Mouse (Mus musculus) layer of hippocampus, adult 9-10 months (tissue): ENCODE measurements at regions not wholly inside any gene's neighbourhood (a gene's known extent, or its start where the extent isn't known, plus 50 kb on each side); places are given as distances from the start of the nearest gene placed in this dataset.

Source experiments
- DNase-seq: peaks from one replicate; pipeline ENCODE4 v3.0.0; 2022; ENCODE audit warnings: low spot score

DNA sequence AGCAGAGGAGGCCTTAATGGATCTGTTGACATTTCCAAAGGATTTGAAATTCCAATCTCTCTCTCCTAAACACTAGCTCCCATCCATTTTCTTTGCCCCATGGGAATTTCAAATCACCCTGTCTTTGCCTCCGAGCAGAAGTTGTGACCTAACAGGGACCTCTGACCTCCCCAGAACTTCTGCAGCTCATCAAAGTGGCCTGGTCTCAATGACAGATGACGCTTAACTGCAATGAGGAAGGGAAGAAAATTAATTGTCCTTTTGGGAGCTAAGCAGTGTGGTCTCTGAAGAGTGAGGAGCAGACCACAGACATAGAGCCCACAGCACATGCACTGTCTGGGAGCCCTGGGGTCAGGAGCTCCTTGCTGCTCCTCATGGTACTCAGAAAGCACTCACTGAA, 155.3 kb downstream of the Tox3 start:
- no peak for DNase-seq

- no peak for DNase-seq
Measured at GRCm38 (mm10) chr8:90182807-90183206, 165.3 kb downstream of the Tox3 start.

GRCm38 (mm10) chr8:90176771-90177170, 171.4 kb downstream of the Tox3 start:
- DNase-seq, result no peak

GRCm38 (mm10) chr8:90176335-90176734, 171.8 kb downstream of the Tox3 start:
- no peak for DNase-seq

- DNase-seq, result no peak
Measured at GRCm38 (mm10) chr8:90166639-90167038, 181.5 kb downstream of the Tox3 start.

DNA sequence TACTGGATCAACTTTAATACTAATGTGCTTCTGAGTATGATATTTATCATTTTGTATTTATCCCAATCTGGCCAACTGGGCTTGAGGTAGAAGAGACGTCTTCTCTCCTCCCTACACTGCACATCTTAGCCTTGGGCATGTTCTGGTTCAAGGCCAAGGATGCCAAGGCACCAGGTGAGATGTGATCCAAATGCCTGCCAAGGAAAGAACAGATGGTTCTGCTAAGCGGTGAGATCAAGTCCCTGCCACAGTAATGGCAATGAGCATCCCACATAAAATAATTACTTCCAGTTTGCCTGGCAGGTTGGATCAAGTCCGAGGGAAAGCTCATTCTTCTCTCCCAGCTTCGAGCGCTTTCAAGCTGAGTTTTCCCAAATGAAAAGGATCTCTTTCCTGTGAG, 196.7 kb downstream of the Tox3 start:
- DNase-seq, result no peak

DNA sequence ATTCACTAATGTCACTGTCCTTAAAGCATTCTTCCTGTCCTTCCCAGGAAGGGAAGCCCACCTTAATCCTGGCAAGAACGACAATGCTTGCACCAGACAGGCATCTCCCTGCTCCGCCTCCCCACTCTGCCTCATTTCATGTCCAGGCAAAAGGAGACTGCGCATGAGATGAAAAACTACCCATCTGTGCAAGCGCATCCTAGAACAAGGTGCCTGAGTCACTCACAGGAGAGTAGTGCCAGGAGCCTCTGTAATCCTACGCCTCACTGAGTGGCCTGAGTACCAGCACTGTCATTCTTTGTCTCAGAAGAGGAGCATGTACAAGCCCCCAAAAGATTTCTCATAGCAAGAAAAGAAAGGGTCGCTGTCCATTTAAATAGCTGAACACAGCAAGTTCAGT, 198.2 kb downstream of the Tox3 start:
- no peak for DNase-seq

GRCm38 (mm10) chr8:90134626-90135025, 213.5 kb downstream of the Tox3 start:
- DNase-seq, result no peak

DNA sequence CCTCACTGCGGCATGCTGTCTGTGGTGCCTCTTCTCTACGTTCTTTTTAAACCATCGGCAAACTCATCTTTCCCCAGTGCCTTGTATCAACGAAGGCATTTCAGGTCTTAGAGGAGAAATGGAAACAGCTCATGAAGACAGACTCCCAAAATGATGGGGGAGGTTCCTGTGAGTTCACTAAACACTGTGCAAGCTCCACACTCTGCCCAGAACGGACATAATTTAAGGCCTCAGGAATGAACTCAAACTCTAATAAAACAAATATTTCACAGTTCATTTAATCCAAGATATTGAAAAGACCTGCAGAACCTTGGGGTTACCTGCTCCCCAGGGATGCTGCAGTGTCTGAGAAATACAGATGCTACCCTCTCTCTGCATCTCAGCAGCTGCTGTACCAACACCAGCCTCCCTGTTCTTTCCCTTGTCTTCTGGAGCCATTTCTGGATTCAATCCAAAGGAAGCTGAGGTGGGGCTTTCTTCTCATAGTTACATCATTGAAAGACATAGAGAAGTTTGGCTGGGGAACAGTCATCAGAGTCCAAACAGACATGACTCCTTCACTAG, 217.4 kb downstream of the Tox3 start:
- no peak for DNase-seq

- DNase-seq, result no peak
Measured at GRCm38 (mm10) chr8:90125426-90125825, 222.7 kb downstream of the Tox3 start.

DNA sequence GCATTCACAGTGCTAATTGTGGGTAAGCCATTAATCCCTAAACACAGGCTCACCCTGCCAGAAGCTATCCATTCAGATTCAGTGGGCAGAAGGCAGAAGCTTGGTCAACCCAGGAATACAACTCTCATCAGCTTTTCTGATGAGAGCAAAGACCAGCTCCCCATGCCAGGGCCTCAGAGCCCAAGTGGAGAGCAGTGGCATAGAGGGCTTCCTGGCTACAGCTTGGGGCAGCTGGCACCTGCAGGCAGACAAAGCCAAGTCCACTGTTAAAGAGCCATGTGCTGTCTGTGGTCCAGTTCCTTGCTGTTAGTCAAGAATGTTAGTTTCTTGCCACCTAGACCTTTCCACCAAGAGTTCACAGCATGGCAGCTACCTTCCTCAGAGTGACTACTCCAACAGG, 225.0 kb downstream of the Tox3 start:
- DNase-seq, result no peak

DNA sequence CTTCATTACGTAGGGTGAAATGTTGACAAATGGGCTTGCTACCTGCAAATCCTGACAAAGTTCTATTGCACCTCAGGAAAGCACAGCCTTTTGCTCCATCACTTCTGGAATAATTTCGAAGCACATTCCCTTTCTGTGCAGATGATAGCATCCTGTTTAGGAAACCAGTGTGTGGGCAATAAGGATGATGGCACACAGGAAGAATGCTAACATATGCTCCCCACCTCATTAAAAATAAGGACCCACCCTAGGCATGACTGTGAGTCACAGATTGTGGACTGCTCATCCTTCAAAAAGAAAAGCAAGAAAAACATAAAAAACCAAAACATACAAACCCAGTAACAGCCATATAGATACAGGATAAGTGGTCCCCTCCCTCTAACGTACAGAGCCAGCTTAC, 226.2 kb downstream of the Tox3 start:
- DNase-seq, result no peak

DNA sequence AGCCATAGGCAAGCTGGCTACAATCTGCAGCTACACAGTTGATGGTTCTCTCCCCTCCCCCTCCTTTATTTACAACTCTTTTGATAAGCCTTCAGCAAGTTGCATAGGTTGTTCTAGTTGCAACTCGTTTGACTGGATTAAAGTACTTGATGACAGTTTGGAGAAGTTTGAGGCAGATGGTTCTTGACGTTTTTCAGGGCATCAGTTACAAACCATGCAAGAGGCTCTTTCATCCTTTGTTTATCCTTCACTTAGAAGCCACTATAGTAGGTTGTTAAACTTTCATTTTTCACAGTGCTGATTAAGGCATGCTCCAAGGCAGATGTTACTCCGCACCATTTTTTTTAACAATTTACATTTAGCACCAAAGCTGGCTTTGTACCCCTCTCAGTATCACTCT, 227.1 kb downstream of the Tox3 start:
- no peak for DNase-seq

- DNase-seq, result no peak
Measured at GRCm38 (mm10) chr8:90115436-90115835, 232.7 kb downstream of the Tox3 start.

GRCm38 (mm10) chr8:90100509-90100908, 247.6 kb downstream of the Tox3 start:
- no peak for DNase-seq

- DNase-seq, result no peak
Measured at GRCm38 (mm10) chr8:90082630-90083029, 265.5 kb downstream of the Tox3 start.

DNA sequence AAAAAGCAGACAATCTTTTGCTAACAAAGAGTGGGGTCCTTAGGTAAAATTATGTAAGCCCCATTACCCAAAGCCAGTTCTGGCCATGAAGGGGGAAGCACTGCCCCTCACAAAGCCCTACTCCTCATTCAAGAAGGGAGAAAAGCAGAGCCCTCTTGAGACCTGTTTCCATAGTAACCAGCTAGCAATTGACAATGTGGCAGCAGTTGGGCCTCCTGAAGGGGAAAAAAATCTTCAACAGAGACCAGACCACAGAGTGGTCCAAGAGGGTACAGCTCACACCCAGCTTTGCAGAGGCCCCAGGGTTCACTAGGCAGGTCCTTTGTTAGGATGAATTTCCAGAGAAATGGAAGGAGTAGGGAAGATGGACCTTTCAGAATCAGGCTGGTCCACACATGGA, 271.8 kb downstream of the Tox3 start:
- no peak for DNase-seq

DNA sequence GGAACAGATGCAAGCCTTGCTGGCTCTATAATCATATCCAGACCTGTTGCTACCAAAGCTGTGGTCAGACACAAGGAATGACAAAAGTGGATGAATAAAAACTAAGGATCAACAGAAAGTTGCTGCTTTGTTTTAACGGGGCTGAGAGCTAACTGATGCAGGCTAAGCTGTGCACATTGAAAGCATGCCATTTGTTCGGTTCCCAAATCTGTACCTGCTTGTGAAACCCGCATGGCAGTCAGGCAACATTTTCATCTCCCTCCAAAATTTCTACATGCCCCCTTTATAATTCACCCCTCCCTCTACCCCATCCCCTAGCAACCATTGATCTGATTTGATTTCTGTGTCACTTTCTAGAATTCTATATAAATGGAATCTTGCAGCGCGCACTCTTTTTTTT, 272.3 kb downstream of the Tox3 start:
- DNase-seq, result no peak

DNA sequence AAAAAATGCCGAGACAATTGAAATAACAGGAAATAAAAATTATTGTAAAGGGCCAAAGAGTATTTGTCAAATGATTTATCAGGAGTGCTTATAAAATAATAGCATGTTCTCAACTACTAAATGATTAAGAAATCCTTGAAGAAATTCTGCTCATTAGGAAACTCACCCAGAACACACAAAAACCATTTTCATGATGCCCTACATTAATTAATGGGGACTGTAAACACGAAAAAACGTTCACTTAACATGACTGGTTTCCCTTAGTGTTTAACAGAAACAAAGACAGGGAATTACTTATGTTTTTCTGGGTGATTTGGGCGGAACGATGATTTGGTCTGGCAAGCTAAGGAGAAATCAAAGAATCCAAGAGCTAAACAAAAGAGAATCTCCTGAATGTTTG, 278.1 kb downstream of the Tox3 start:
- no peak for DNase-seq

DNA sequence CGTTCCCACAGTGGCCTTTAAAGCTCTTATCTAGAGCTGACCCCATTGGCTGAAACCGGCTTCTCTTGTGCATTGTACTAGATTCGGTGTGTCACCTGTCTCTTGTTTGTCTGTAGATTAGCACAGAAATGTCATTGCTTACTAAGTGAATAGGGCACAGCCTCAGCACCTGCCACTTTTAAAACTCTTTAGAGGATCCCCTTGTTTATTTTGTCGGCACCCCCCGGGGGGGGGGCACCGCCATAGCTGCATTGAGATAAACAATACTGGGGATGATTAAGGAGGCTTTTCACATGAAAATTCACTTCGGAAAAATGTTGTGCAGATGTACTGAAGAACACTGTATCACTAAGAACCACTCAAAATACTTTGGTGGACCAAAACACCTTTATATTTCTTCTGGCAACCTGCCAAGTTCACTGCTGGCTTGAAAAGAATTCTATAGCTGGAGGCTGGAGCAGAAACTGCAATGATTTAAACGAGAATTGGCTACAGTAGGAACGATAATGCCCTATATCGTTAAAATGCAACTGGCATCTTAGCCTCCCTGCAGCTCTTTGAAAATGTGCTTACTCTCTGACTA, 278.6 kb downstream of the Tox3 start:
- DNase-seq, result no peak

GRCm38 (mm10) chr8:90068441-90068840, 279.7 kb downstream of the Tox3 start:
- no peak for DNase-seq

GRCm38 (mm10) chr8:90064381-90064780, 283.8 kb downstream of the Tox3 start:
- DNase-seq, result no peak

- no peak for DNase-seq
Measured at GRCm38 (mm10) chr8:90063291-90063690, 284.9 kb downstream of the Tox3 start.

- no peak for DNase-seq
Measured at GRCm38 (mm10) chr8:90058631-90059166, 289.4 kb downstream of the Tox3 start.
